Mouse (Mus musculus) thymus, postnatal 4 days (tissue): Measurements from ENCODE around the gene Gm17359.
A peak's percentile ranks its signal among the peaks of the same experiment; 100 is the strongest.
"Not testable (repeated sequence)": the region's sequence is repeated elsewhere in the genome, so short reads cannot be mapped to it uniquely, and the experiment has no call there.

Source experiments
- DNase-seq: peaks from one replicate; pipeline ENCODE4 v3.0.0; 2021

Gene Gm17359

DNA sequence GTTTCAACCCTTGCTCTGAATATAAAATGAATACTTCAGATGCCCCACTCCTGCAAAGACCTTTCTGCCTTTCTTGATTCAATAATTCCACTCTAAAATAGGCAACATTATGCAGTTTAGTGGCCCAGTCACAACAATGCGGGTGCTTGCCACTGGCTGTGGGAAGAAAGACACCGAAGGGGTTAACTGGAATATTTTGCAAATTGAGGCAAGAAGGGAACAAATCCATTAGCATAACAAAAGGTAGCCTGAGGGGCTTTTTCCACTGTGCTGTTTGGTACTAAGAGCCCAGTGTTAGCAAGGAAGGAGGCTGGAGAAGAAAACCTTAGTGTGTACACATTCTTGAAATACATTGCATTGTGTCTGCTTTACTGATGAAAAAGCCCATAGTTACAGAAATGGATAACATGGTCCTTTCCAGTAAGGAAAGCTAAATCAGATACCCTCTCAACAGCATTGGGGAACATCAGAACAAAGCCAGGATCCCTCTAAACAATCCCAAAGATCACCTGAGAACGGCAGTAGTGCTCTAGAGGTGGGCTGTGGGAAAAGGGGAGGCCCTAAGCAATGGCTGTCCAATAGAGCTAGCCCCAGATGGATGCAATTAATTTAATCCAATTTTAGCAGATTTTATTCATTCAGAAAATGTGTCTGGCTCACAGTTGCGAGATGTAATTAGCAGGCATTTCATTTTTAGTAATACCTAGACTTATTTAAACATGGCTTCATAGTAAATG is 80.7 kb downstream of the Gm17359 start:
- DNase-seq = no peak

DNA sequence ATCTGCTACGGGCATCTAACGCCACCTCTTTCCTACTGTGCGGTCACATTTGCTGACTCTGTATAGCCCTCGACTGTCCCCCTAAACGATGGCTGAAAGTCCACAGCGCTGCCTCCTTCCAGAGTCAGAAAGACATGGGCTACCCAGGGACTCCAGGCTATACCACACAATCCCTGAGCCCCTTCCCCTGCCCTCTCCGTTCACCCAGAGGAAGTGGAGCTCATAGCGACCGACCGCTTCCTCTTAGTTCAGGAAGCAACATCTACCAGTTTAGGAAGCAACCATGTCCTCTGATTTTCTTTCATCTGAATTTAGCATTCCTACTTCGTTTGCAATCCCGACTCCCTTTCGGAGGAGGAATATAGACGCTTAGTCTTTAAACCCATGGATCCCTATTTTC is 82.5 kb downstream of the Gm17359 start:
- no peak for DNase-seq

DNA sequence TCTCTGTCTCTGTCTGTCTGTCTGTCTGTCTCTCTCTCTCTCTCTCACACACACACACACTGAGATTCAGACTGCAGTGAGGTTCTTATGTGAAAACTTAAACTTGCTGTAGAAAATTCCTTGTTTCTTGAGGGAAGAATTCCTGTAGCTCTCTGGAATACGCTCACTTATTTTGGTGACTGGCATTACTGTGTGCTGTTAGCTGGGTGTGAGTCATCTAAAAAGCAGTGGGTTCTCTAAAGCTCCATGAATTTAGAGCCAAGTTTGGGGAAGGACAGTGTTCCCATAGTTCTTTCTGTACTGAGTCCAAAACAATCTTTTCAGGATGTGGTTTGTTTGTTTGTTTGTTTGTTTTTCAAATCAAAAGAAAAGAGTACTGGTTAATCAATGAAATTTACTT is 89.0 kb downstream of the Gm17359 start:
- no peak for DNase-seq

DNA sequence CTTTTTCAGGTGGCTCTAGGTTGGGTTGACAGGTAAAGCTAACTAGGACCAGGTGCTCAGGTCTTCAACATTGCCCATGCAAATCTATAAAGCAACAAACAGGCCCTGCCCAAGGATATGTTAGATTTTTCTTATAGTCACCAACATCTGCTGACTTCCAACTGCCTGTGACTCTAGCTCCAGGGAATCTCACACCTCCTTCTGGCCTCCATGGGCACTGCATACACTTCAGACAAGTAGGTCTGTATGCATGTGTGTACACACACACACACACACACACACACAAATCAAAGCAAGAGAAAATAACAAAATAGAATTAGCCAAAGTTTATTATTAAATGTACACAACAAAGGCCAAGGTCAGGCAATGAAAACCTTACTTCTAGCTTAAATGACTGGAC is 97.1 kb downstream of the Gm17359 start:
- DNase-seq = peak; percentile 15

DNA sequence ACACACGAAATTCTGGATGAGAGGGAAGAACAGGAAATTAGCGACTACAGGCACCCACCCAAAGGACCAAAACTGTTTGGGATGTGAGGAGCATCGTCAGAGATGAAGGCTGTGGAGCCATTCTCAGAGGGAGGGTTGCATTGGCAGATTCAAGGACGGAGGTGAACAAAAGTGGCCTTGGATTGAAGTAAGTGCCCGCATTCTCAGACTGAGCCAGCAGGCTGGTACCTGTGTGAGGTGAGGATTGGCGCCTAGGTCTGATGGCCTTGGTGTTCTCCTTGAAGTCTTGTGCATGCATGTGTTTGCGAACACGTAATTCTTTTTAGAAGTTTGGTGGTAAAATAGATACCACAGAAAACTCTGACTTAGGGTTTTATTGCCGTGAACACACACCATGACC is 98.0 kb downstream of the Gm17359 start:
- no peak for DNase-seq

GRCm38 (mm10) chr3:79434985-79435384 is 98.5 kb downstream of the Gm17359 start:
- no peak for DNase-seq

DNA sequence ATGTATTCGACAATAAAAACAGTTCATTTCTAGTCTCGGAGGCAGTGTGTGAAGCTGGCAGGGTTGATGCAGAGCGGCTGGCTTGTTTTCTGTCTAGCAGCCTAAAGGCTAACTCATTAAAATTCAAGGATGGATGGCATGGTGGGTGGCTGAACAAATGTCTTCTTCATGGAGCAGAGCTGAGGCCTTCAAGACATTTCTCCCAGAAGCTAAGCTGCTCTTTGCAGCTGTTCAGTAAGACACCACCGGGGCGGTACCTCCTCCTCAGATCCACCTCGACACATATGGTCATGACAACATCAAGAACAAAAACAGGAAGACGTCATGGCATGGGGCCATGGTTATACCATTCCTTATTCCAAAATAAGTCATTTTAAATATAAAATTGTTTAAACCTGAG is 99.7 kb downstream of the Gm17359 start:
- no peak for DNase-seq

DNA sequence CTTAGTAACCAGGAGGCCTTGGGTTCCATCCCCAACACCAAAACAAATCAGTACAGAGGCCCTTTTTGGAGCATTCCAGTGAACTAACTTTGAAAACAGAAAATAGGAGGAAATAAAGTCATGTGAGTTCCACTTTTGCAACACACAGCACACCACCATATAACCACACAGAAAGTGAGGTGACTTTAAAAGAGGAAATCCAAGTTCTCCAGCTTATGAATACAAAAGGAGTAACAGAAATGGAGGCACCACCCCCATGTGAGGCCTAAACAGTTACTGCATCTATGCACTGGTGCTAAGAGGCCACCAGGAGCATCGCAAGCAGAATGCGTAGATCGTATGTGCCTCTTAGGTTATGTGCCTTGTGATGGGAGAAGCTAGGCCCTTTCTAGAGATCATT is 101.8 kb downstream of the Gm17359 start:
- DNase-seq = no peak

DNA sequence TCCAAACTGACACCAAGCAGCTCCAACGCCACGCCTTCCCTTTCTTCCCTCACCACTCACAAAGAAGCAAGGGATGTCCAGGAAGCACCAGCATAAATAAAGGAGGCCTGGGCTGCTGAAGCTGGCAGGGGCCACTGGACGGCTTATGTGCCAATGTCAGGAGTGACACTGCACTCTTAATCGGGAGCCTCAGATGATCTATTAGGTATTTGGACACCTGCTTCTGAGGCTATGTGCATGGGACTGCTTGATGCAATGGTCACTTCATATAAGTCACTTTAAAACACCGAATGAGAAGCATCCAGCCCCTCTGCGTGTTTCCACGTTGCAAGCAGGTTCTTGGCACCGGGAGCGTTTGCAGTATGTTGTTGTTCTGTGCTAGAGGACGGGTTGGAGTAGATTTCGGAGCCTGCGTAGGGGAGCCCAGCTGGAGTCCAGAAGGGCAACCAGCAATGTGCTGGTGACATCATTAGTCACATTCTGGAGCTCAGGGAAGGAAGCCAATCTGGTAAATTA is 104.6 kb downstream of the Gm17359 start:
- DNase-seq = no peak

DNA sequence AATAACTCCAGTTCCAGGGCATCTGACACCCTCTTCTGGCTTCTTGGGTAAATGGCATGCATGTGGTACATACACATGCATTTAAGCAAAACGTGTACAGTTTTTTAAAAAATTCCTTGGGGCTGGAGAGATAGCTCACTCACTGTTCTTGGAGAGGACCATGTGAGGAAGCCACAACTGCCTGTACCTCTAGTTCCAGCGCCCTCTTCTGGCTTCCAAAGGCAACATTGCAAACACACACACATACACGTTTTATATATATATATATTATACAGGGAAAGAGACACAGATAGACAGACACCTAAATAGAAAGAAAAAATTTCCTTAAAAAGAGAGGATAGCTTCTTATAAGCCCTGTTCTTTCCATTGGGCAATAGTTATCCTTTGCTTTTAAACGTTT is 107.4 kb downstream of the Gm17359 start:
- no peak for DNase-seq

- no peak for DNase-seq
Measured at GRCm38 (mm10) chr3:79445041-79445440, 108.6 kb downstream of the Gm17359 start.

DNA sequence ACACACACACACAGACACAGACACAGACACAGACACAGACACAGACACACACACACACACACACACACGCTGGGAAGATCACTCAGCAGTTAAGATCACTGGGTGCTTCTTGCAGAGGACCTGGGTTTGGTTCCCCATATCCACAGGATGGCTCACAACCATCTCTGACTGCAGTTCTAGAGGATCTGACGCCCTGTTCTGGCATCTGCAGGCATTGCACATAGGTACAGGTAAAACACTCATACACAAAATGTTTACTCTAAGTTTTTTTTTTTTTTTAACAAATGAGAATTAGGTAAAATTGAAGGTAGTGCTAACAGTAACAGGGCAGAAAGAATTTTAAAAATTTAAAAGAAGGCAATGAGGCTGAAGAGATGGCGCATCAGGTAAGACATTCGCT is 109.7 kb downstream of the Gm17359 start:
- DNase-seq = peak; percentile 12

DNA sequence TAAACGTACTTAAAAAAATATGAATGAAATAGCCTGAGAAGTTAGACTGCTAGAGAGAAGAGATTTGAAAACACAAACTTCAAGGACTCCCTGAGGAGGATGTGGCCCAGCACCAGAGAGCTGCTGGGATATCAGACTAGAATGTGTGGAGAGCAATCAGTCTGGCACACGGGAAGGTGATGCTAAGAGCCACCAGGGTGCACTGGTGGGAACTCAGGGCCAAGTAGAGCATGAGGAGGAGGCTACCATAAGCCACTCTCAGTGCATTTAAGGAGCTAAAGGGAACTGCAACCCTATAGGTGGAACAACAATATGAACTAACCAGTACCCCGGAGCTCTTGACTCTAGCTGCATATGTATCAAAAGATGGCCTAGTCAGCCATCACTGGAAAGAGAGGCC is 110.2 kb downstream of the Gm17359 start:
- not testable (repeated sequence) for DNase-seq

DNA sequence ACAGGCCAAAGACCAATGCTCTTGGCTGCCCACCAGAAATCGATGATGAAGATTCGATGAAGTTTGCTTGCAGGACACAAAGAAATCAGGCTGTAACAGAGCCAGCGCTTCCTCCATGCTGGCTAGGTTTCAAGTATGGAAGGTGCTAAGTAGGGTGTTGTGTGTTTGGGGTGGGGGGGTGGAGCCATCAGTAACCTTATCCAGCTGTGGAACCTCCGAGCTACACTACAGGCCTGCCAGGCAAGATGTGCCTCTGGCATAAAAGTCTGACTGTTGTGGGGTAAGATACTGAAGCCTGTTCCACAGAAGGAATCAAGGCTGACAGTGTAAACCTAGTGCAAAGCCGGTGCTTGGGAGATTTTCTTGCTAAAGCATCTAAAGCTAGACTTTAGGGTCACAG is 112.0 kb downstream of the Gm17359 start:
- DNase-seq = no peak

GRCm38 (mm10) chr3:79449361-79449760 is 112.9 kb downstream of the Gm17359 start:
- DNase-seq = no peak

GRCm38 (mm10) chr3:79452696-79453263 is 116.3 kb downstream of the Gm17359 start:
- DNase-seq = no peak

- DNase-seq = no peak
Measured at GRCm38 (mm10) chr3:79455761-79456160, 119.3 kb downstream of the Gm17359 start.

- no peak for DNase-seq
Measured at GRCm38 (mm10) chr3:79458651-79459275, 122.3 kb downstream of the Gm17359 start.

GRCm38 (mm10) chr3:79469440-79469839 is 133.0 kb downstream of the Gm17359 start:
- DNase-seq = no peak

DNA sequence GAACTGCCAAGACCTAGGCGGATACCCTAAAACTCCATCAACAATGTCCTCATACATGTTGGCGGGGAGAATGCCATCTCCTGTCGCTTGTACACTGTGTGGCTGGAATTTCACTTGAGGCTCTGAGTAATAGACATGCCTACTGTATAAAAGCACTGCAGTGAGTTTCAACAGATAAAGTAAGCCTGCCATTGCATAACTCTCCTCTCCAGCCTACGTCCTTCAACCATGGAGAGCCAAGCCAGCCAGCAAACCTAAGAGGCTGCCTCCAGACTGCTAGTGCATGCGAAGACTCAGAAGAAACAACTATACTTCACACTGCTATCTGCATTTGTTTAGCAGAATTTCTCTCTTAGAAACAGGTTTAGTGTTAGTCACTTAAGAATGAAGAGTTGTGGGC is 135.9 kb downstream of the Gm17359 start:
- DNase-seq = no peak

GRCm38 (mm10) chr3:79474911-79475310 is 138.4 kb downstream of the Gm17359 start:
- no peak for DNase-seq

GRCm38 (mm10) chr3:79475980-79476379 is 139.5 kb downstream of the Gm17359 start:
- no peak for DNase-seq

DNA sequence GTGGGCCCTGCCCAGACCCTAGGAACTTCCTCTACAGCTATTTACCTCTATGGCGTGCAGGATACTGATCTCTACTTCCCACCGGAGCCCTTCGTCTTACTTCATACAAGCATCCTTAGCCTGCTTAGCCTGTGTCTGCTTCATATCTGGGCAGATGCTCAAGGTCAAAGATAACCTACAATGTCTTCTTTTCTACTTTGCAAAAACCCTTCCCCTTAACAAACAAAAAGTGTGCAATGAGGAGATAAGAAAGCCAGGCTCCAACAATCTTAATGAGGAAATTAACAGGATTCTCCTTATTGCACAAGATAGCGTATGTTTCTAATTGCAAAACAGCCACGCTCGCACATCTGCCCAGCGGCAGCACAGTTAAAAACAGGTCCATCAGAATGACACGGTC is 141.9 kb downstream of the Gm17359 start:
- DNase-seq = no peak

- DNase-seq = no peak
Measured at GRCm38 (mm10) chr3:79478880-79479279, 142.4 kb downstream of the Gm17359 start.
